Mouse (Mus musculus) MEL (cell line): ENCODE measurements at regions not wholly inside any gene's neighbourhood (a gene's known extent, or its start where the extent isn't known, plus 50 kb on each side); places are given as distances from the start of the nearest gene placed in this dataset.

Experiments used
- DNase-seq: peaks from one replicate; pipeline ENCODE4 v3.0.0; 2011; ENCODE audit warnings: low read depth, low spot score
- H3K27ac ChIP-seq: 2 replicates; pipeline ENCODE4 v1.5.1; 2012; ENCODE audit warnings: low read depth, mild to moderate bottlenecking, control low read depth, low read length, moderate library complexity; ENCODE audit not compliant: control insufficient read depth
- H3K27me3 ChIP-seq, 2 experiments: fragments of 150-350 bp in 1 of 2; sonication (generic) in 1 of 2; 2 replicates each; pipeline ENCODE4 v1.6.1; 2012; ENCODE audit warnings: low read length in 2 of 2, mild to moderate bottlenecking in 2 of 2, improper control_type of control experiment in 1 of 2, moderate library complexity in 1 of 2; ENCODE audit not compliant: insufficient read depth in 2 of 2, control insufficient read depth in 1 of 2
- H3K36me3 ChIP-seq, 2 experiments: 2 replicates each; pipeline ENCODE4 v1.6.1; 2012 to 2014; ENCODE audit warnings: low read length in 2 of 2, improper control_type of control experiment in 1 of 2, inconsistent platforms in 1 of 2, mild to moderate bottlenecking in 1 of 2; ENCODE audit not compliant: insufficient read depth in 2 of 2, control insufficient read depth in 1 of 2
- H3K4me1 ChIP-seq, 2 experiments: fragments of 150-350 bp in 1 of 2; sonication (generic) in 1 of 2; 2 replicates each; pipeline ENCODE4 v1.6.1; 2012; ENCODE audit warnings: low read length in 2 of 2, improper control_type of control experiment in 1 of 2, mild to moderate bottlenecking in 1 of 2; ENCODE audit not compliant: insufficient read depth in 2 of 2, control insufficient read depth in 1 of 2
- H3K4me3 ChIP-seq, 2 experiments: fragments of 150-350 bp in 1 of 2; sonication (generic) in 1 of 2; 2 replicates each; pipeline ENCODE4 v1.5.1; 2012; ENCODE audit warnings: low read depth in 2 of 2, low read length in 2 of 2, mild to moderate bottlenecking in 2 of 2, moderate library complexity in 2 of 2, control low read depth in 1 of 2, improper control_type of control experiment in 1 of 2; ENCODE audit not compliant: control insufficient read depth in 1 of 2, insufficient read depth in 1 of 2
- H3K79me2 ChIP-seq: 2 replicates; pipeline ENCODE4 v1.6.1; 2012; ENCODE audit warnings: mild to moderate bottlenecking, low read length, moderate library complexity; ENCODE audit not compliant: control insufficient read depth, poor library complexity, insufficient read depth
- H3K9ac ChIP-seq: 2 replicates; pipeline ENCODE4 v1.6.1; 2012; ENCODE audit warnings: low read depth, mild to moderate bottlenecking, control low read depth, low read length, moderate library complexity; ENCODE audit not compliant: control insufficient read depth, poor library complexity, severe bottlenecking
- H3K9me3 ChIP-seq: fragments of 150-350 bp; sonication (generic); replicated peaks from 2 replicates; pipeline ENCODE4 v1.6.1; 2012; ENCODE audit warnings: mild to moderate bottlenecking, low read length, improper control_type of control experiment, moderate library complexity; ENCODE audit not compliant: insufficient read depth
- CHD1 ChIP-seq: IDR thresholded peaks from 2 replicates; pipeline ENCODE4 v1.6.1; 2012; ENCODE audit warnings: low read depth, mild to moderate bottlenecking, inconsistent platforms, low read length, improper control_type of control experiment
- GATA1 ChIP-seq: IDR thresholded peaks from 2 replicates; pipeline ENCODE4 v1.6.1; 2011; ENCODE audit warnings: low read depth, low read length, improper control_type of control experiment
- JUND ChIP-seq: IDR thresholded peaks from 2 replicates; pipeline ENCODE4 v1.6.1; 2011; ENCODE audit warnings: low read depth, mild to moderate bottlenecking, improper control_type of control experiment, low read length
- KAT2A ChIP-seq: conservative IDR thresholded peaks from 2 replicates; pipeline ENCODE4 v1.6.1; 2012; ENCODE audit warnings: low read depth, low read length, improper control_type of control experiment, inconsistent platforms
- MAX ChIP-seq: IDR thresholded peaks from 2 replicates; pipeline ENCODE4 v1.6.1; 2011; ENCODE audit warnings: low read length, improper control_type of control experiment
- MAZ ChIP-seq: IDR thresholded peaks from 2 replicates; pipeline ENCODE4 v1.6.1; 2012; ENCODE audit warnings: low read depth, mild to moderate bottlenecking, inconsistent platforms, low read length, improper control_type of control experiment
- MEF2A ChIP-seq: IDR thresholded peaks from 2 replicates; pipeline ENCODE4 v1.6.1; 2014; ENCODE audit warnings: low read depth, mild to moderate bottlenecking, inconsistent platforms, low read length, improper control_type of control experiment; ENCODE audit not compliant: poor library complexity, insufficient replicate concordance, severe bottlenecking; ENCODE audit errors: extremely low read depth
- MXI1 ChIP-seq: IDR thresholded peaks from 2 replicates; pipeline ENCODE4 v1.6.1; 2011; ENCODE audit warnings: mild to moderate bottlenecking, low read depth, low read length, improper control_type of control experiment
- MYB ChIP-seq: IDR thresholded peaks from 2 replicates; pipeline ENCODE4 v1.6.1; 2011; ENCODE audit warnings: mild to moderate bottlenecking, low read depth, low read length, improper control_type of control experiment
- MYC ChIP-seq: IDR thresholded peaks from 2 replicates; pipeline ENCODE4 v1.6.1; 2011; ENCODE audit warnings: low read depth, mild to moderate bottlenecking, low read length, improper control_type of control experiment, moderate library complexity
- NELFE ChIP-seq: IDR thresholded peaks from 2 replicates; pipeline ENCODE4 v1.6.1; 2011; ENCODE audit warnings: low read depth, low read length, improper control_type of control experiment
- NRF1 ChIP-seq: IDR thresholded peaks from 2 replicates; pipeline ENCODE4 v1.6.1; 2014; ENCODE audit warnings: low read depth, mild to moderate bottlenecking, inconsistent platforms, low read length, improper control_type of control experiment, moderate library complexity; ENCODE audit not compliant: poor library complexity, insufficient read depth, severe bottlenecking
- POLR2A ChIP-seq, 2 experiments: IDR thresholded peaks; 2 replicates each; pipeline ENCODE4 v1.6.1; 2011 to 2012; ENCODE audit warnings: low read length in 2 of 2, mild to moderate bottlenecking in 2 of 2, control low read depth in 1 of 2, improper control_type of control experiment in 1 of 2, low read depth in 1 of 2, moderate library complexity in 1 of 2; ENCODE audit not compliant: control insufficient read depth in 1 of 2, insufficient read depth in 1 of 2, poor library complexity in 1 of 2
- POLR2AphosphoS2 ChIP-seq: IDR thresholded peaks from 2 replicates; pipeline ENCODE4 v1.6.1; 2011; ENCODE audit warnings: low read length, improper control_type of control experiment
- SMC3 ChIP-seq: IDR thresholded peaks from 2 replicates; pipeline ENCODE4 v1.6.1; 2011; ENCODE audit warnings: low read depth, low read length, improper control_type of control experiment
- TAL1 ChIP-seq: IDR thresholded peaks from 2 replicates; pipeline ENCODE4 v1.6.1; 2012; ENCODE audit warnings: mild to moderate bottlenecking, inconsistent platforms, low read length, moderate library complexity, mixed read lengths
- TBP ChIP-seq: IDR thresholded peaks from 2 replicates; pipeline ENCODE4 v1.8.0; 2011; ENCODE audit warnings: low read depth, low read length, improper control_type of control experiment
- TCF12 ChIP-seq: IDR thresholded peaks from 2 replicates; pipeline ENCODE4 v1.6.1; 2014; ENCODE audit warnings: low read depth, mild to moderate bottlenecking, inconsistent platforms, low read length, improper control_type of control experiment, moderate library complexity
- USF2 ChIP-seq, 2 experiments: IDR thresholded peaks; 2 replicates each; pipeline ENCODE4 v1.6.1; 2011 to 2012; ENCODE audit warnings: improper control_type of control experiment in 2 of 2, low read length in 2 of 2, borderline replicate concordance in 1 of 2, inconsistent platforms in 1 of 2, low read depth in 1 of 2, mild to moderate bottlenecking in 1 of 2; ENCODE audit not compliant: insufficient read depth in 1 of 2
- ZC3H11A ChIP-seq: IDR thresholded peaks from 2 replicates; pipeline ENCODE4 v1.6.1; 2012; ENCODE audit warnings: low read depth, mild to moderate bottlenecking, inconsistent platforms, low read length, improper control_type of control experiment
- ZNF384 ChIP-seq: IDR thresholded peaks from 2 replicates; pipeline ENCODE4 v1.6.1; 2012; ENCODE audit warnings: low read depth, mild to moderate bottlenecking, inconsistent platforms, low read length, improper control_type of control experiment

GRCm38 (mm10) chr1:69759544-69759943 is 67.2 kb upstream of the Spag16 start (continued):
- no peak for TF ChIP-seq MXI1
- no peak for TF ChIP-seq USF2 (IDR thresholded peaks at IDR 0.05; ENCODE audit: borderline replicate concordance in 1 of 2, insufficient read depth in 1 of 2, low read depth in 1 of 2, low read length in 2 of 2)
- no peak for TF ChIP-seq MAZ
- TF ChIP-seq SMC3: peak; percentile 44
- no peak for TF ChIP-seq NELFE
- TF ChIP-seq GATA1: no peak
- TF ChIP-seq MYB: no peak
- TF ChIP-seq TAL1: no peak
- TF ChIP-seq MEF2A: no peak

- H3K4me1 ChIP-seq: no peaks in the 10 kb centered on the region
- no peaks in the 10 kb centered on the region; a peak in 1 of 4 replicates for H3K27me3 ChIP-seq
- no peaks in the 10 kb centered on the region for H3K79me2 ChIP-seq
- H3K9ac ChIP-seq: no peak overlapping the region
- TF ChIP-seq MAX (no peak), MYC (no peak), ZNF384 (no peak), POLR2AphosphoS2 (no peak), MYB (no peak), TCF12 (no peak), NRF1 (no peak), CHD1 (no peak), JUND (no peak)
- no peak for DNase-seq
- no peaks in the 10 kb centered on the region for H3K36me3 ChIP-seq
- H3K27ac ChIP-seq: no peak overlapping the region
- no peaks in the 10 kb centered on the region for H3K9me3 ChIP-seq
- no peak overlapping the region for H3K4me3 ChIP-seq
Measured at GRCm38 (mm10) chr1:69768714-69769113, 58.1 kb upstream of the Spag16 start.

GRCm38 (mm10) chr1:69770209-69770608 is 56.6 kb upstream of the Spag16 start:
- Histone ChIP-seq H3K79me2 (no peaks in the 10 kb centered on the region), H3K4me3 (no peak overlapping the region), H3K9me3 (no peaks in the 10 kb centered on the region), H3K36me3 (no peaks in the 10 kb centered on the region), H3K27ac (no peak overlapping the region), H3K4me1 (no peaks in the 10 kb centered on the region), H3K9ac (no peak overlapping the region), H3K27me3 (no peaks in the 10 kb centered on the region; a peak in 1 of 4 replicates)
- TF ChIP-seq TBP (no peak), ZC3H11A (no peak), MYB (no peak), MAZ (no peak), POLR2A (IDR thresholded peaks at IDR 0.05; ENCODE audit: control insufficient read depth in 1 of 2, insufficient read depth in 1 of 2, low read depth in 1 of 2, low read length in 2 of 2, poor library complexity in 1 of 2) (no peak), KAT2A (no peak)
- peak; percentile 42 for DNase-seq
